In the genomic region with DNA sequence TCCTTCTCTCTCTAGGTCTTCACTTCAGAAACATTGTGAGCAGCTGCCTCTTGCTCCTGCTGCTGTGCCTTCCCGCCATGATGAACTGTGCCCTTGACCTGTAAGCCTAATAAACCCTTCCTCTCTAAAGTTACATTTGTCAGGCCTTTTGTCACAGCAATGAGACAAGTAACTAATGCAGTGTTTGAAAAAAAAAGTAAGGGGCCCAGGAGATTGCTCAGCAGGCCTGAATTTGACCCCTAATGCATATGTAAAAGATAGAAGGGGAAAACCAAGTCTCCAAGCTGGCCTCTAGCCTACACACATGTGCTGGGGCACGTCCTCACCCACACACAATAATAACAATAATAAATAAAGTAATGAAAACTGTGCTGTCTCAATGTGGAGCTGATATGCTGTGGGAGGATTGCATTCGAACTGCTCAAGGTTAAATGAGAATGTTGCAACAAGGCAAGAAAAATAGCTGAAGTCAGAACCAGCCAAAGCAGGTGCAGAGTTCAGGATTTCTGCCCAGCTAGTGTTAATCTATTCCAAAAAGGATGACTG, we compare ENCODE assay signal across 21 mouse cellular contexts.
"Had no signal": no experiment of that assay in that cellular context is flagged by ENCODE, and none has a peak within 500 bp of the region (broad histone marks: within the 10 kb centered on the region; RNA-seq: fewer than 3 reads in every experiment).

No protein-coding gene starts in this region.

- H3K9me3 ChIP-seq: kidney, embryonic 15.5 days; liver, embryonic 12.5 days; liver, embryonic 15.5 days; lung, embryonic 15.5 days; midbrain, embryonic 10.5 days; midbrain, embryonic 13.5 days; neural tube, embryonic 13.5 days; stomach, embryonic 15.5 days had no signal

- H3K4me1 ChIP-seq: kidney, embryonic 15.5 days; liver, embryonic 12.5 days; liver, embryonic 15.5 days; lung, embryonic 15.5 days; megakaryocyte, embryonic 14.5 days; midbrain, embryonic 10.5 days; midbrain, embryonic 13.5 days; neural tube, embryonic 13.5 days; stomach, embryonic 15.5 days had no signal

- H3K36me3 ChIP-seq: kidney, embryonic 15.5 days; liver, embryonic 12.5 days; liver, embryonic 15.5 days; lung, embryonic 15.5 days; midbrain, embryonic 10.5 days; midbrain, embryonic 13.5 days; neural tube, embryonic 13.5 days; stomach, embryonic 15.5 days had no signal

- H3K4me3 ChIP-seq: kidney, embryonic 15.5 days; left cerebral cortex, adult 2 months; liver, embryonic 12.5 days; liver, embryonic 15.5 days; lung, embryonic 15.5 days; megakaryocyte, embryonic 14.5 days; midbrain, embryonic 10.5 days; midbrain, embryonic 13.5 days; myocyte; neural tube, embryonic 13.5 days; stomach, embryonic 15.5 days had no signal

- H3K27ac ChIP-seq: kidney, embryonic 15.5 days; left cerebral cortex, adult 2 months; liver, embryonic 12.5 days; liver, embryonic 15.5 days; lung, embryonic 15.5 days; midbrain, embryonic 10.5 days; midbrain, embryonic 13.5 days; neural tube, embryonic 13.5 days; stomach, embryonic 15.5 days had no signal

- H3K27me3 ChIP-seq: kidney, embryonic 15.5 days; liver, embryonic 12.5 days; liver, embryonic 15.5 days; lung, embryonic 15.5 days; megakaryocyte, embryonic 14.5 days; midbrain, embryonic 13.5 days; neural tube, embryonic 13.5 days; stomach, embryonic 15.5 days had no signal

- DNase-seq: kidney, postnatal 10 days; kidney, postnatal 36 days; layer of hippocampus, postnatal 36 days; lung, adult 18-20 months; lung, postnatal 10 days; lung, postnatal 36 days; retina, postnatal 1 day; right cerebral cortex, postnatal 25 days; spleen, adult 18-20 months; thymus, postnatal 25 days had no signal

- H3K9ac ChIP-seq: kidney, embryonic 15.5 days; liver, embryonic 12.5 days; liver, embryonic 15.5 days; lung, embryonic 15.5 days; midbrain, embryonic 13.5 days; neural tube, embryonic 13.5 days; stomach, embryonic 15.5 days had no signal
